Mouse (Mus musculus) liver, embryonic 15.5 days (tissue): Measurements from ENCODE around the gene Pip4k2a. TPM values are rescaled to one million over a fixed set of nuclear protein-coding genes. Genes with fewer than 3 reads are reported as not detected.
A peak's percentile ranks its signal among the peaks of the same experiment; 100 is the strongest.

Experiments used
- ATAC-seq: fragments of 200-750 bp; cut with Nextera tagmentation; 2 replicates; pipeline ENCODE4 v1.8.0; 2017; ENCODE audit warnings: moderate number of reproducible peaks, mild to moderate bottlenecking, moderate library complexity; ENCODE audit not compliant: insufficient read depth
- H3K27ac ChIP-seq: fragments of 300-500 bp; sonication (generic); replicated peaks from 2 replicates; pipeline ENCODE4 v1.5.1; 2015; ENCODE audit warnings: mild to moderate bottlenecking, inconsistent platforms
- H3K27me3 ChIP-seq: fragments of 300-500 bp; sonication (generic); 2 replicates; pipeline ENCODE4 v1.6.1; 2015; ENCODE audit warnings: mild to moderate bottlenecking, inconsistent platforms
- H3K36me3 ChIP-seq: fragments of 300-500 bp; sonication (generic); replicated peaks from 2 replicates; pipeline ENCODE4 v1.6.1; 2015; ENCODE audit warnings: moderate library complexity, mild to moderate bottlenecking, inconsistent platforms
- H3K4me1 ChIP-seq: fragments of 300-500 bp; sonication (generic); replicated peaks from 2 replicates; pipeline ENCODE4 v1.6.1; 2015; ENCODE audit warnings: inconsistent platforms
- H3K4me2 ChIP-seq: fragments of 300-500 bp; sonication (generic); 2 replicates; pipeline ENCODE4 v1.6.1; 2015; ENCODE audit warnings: moderate library complexity, mild to moderate bottlenecking, inconsistent platforms
- H3K4me3 ChIP-seq: fragments of 300-500 bp; sonication (generic); replicated peaks from 2 replicates; pipeline ENCODE4 v1.5.1; 2015; ENCODE audit warnings: mild to moderate bottlenecking, inconsistent platforms
- H3K9ac ChIP-seq: fragments of 300-500 bp; sonication (generic); 2 replicates; pipeline ENCODE4 v1.6.1; 2015; ENCODE audit warnings: moderate library complexity, mild to moderate bottlenecking, inconsistent platforms
- H3K9me3 ChIP-seq: fragments of 300-500 bp; sonication (generic); replicated peaks from 2 replicates; pipeline ENCODE4 v1.6.1; 2016; ENCODE audit warnings: inconsistent platforms
- WGBS: fragments of 180-500 bp; shearing (Covaris S2); methylation state at CpG from one replicate; pipeline ENCODE4 v1.1.7; 2015; ENCODE audit warnings: mixed read lengths; ENCODE audit not compliant: insufficient replicate concordance; 5-methylcytosine and 5-hydroxymethylcytosine counted together
- polyA plus RNA-seq: library from polyadenylated mRNA; unstranded; fragments of >200 nt; fragmentation: Nextera tagmentation; extraction: Ambion mirVana; gene quantifications from 2 replicates; pipeline ENCODE4 v1.2.1, GENCODE M21; 2015

Gene Pip4k2a
- polyA plus RNA-seq, 1 experiment from 2014 or later: 16.9 TPM

GRCm38 (mm10) chr2:18835266-18835908, 162.5 kb downstream of the Pip4k2a start:
- Histone ChIP-seq H3K27ac (no peak overlapping the region), H3K4me3 (no peak overlapping the region), H3K27me3 (no peaks in the 10 kb centered on the region), H3K4me2 (no peak overlapping the region), H3K36me3 (no peaks in the 10 kb centered on the region), H3K4me1 (no peaks in the 10 kb centered on the region), H3K9me3 (no peaks in the 10 kb centered on the region), H3K9ac (no peak overlapping the region)
- 62% methylated on average over 12 of the region's 12 CpGs for WGBS
- ATAC-seq: no peak

- Histone ChIP-seq H3K27ac (no peak overlapping the region), H3K27me3 (no peaks in the 10 kb centered on the region), H3K9me3 (no peaks in the 10 kb centered on the region), H3K4me2 (no peak overlapping the region), H3K9ac (no peak overlapping the region), H3K36me3 (no peaks in the 10 kb centered on the region), H3K4me3 (no peak overlapping the region), H3K4me1 (no peaks in the 10 kb centered on the region)
- no peak for ATAC-seq
- 60% methylated on average over 9 of the region's 9 CpGs for WGBS
Measured at GRCm38 (mm10) chr2:18833024-18833590, 164.8 kb downstream of the Pip4k2a start.

- WGBS: 47% methylated on average over 6 of the region's 6 CpGs
Measured at GRCm38 (mm10) chr2:18831031-18831774, 166.7 kb downstream of the Pip4k2a start.

GRCm38 (mm10) chr2:18822711-18823110, 175.2 kb downstream of the Pip4k2a start:
- H3K9ac ChIP-seq: no peak overlapping the region
- ATAC-seq: no peak
- H3K4me1 ChIP-seq: peaks cover 13% of the 10 kb centered on the region
- no peak overlapping the region for H3K27ac ChIP-seq
- H3K4me3 ChIP-seq: no peak overlapping the region
- H3K27me3 ChIP-seq: no peaks in the 10 kb centered on the region
- H3K4me2 ChIP-seq: no peak overlapping the region
- no peaks in the 10 kb centered on the region for H3K9me3 ChIP-seq
- WGBS: 52% methylated on average over 9 of the region's 9 CpGs
- H3K36me3 ChIP-seq: no peaks in the 10 kb centered on the region

More at GRCm38 (mm10) chr2:18831031-18831774, 166.7 kb downstream of the Pip4k2a start:
- H3K4me1 ChIP-seq: no peaks in the 10 kb centered on the region
- H3K9me3 ChIP-seq: no peaks in the 10 kb centered on the region
- no peak overlapping the region for H3K9ac ChIP-seq
- no peaks in the 10 kb centered on the region for H3K36me3 ChIP-seq
- H3K4me2 ChIP-seq: no peak overlapping the region
- no peak for ATAC-seq
- no peak overlapping the region for H3K27ac ChIP-seq
- no peak overlapping the region for H3K4me3 ChIP-seq
- H3K27me3 ChIP-seq: no peaks in the 10 kb centered on the region

- Histone ChIP-seq H3K9ac (peak overlapping the region; percentile 29; the same call in 1 of the 2 replicates), H3K27ac (0 out of 2 replicates have a peak overlapping the region, but pooled peaks have one; percentile 21), H3K9me3 (no peaks in the 10 kb centered on the region), H3K36me3 (no peaks in the 10 kb centered on the region), H3K27me3 (no peaks in the 10 kb centered on the region), H3K4me1 (peaks cover 13% of the 10 kb centered on the region), H3K4me3 (peak overlapping the region; percentile 53), H3K4me2 (peak overlapping the region; percentile 62)
- WGBS: 17% methylated on average over 18 of the region's 18 CpGs
- no peak for ATAC-seq
Measured at GRCm38 (mm10) chr2:18821451-18822379, 176.2 kb downstream of the Pip4k2a start.

GRCm38 (mm10) chr2:18819520-18819919, 178.4 kb downstream of the Pip4k2a start:
- Histone ChIP-seq H3K27ac (no peak overlapping the region), H3K4me1 (peaks cover 13% of the 10 kb centered on the region), H3K4me2 (no peak overlapping the region), H3K36me3 (no peaks in the 10 kb centered on the region), H3K9me3 (no peaks in the 10 kb centered on the region), H3K27me3 (no peaks in the 10 kb centered on the region), H3K4me3 (no peak overlapping the region), H3K9ac (no peak overlapping the region)
- 57% methylated on average over 7 of the region's 7 CpGs for WGBS
- no peak for ATAC-seq

- Histone ChIP-seq H3K27me3 (no peaks in the 10 kb centered on the region), H3K27ac (no peak overlapping the region), H3K4me1 (peaks cover 1% of the 10 kb centered on the region; the same call in 1 of the 2 replicates), H3K4me3 (no peak overlapping the region), H3K9me3 (no peaks in the 10 kb centered on the region), H3K9ac (no peak overlapping the region), H3K36me3 (no peaks in the 10 kb centered on the region), H3K4me2 (no peak overlapping the region)
- no peak for ATAC-seq
- 57% methylated on average over 2 of the region's 2 CpGs for WGBS
Measured at GRCm38 (mm10) chr2:18816036-18816435, 181.9 kb downstream of the Pip4k2a start.

GRCm38 (mm10) chr2:18815336-18815965, 182.5 kb downstream of the Pip4k2a start:
- Histone ChIP-seq H3K9ac (no peak overlapping the region), H3K4me2 (no peak overlapping the region), H3K36me3 (no peaks in the 10 kb centered on the region), H3K27me3 (no peaks in the 10 kb centered on the region), H3K9me3 (no peaks in the 10 kb centered on the region), H3K4me1 (no peaks in the 10 kb centered on the region), H3K27ac (no peak overlapping the region), H3K4me3 (no peak overlapping the region)
- ATAC-seq: no peak
- WGBS: 59% methylated on average over 6 of the region's 6 CpGs

- H3K4me2 ChIP-seq: no peak overlapping the region
- no peak for ATAC-seq
- no peak overlapping the region for H3K9ac ChIP-seq
- H3K36me3 ChIP-seq: no peaks in the 10 kb centered on the region
- H3K9me3 ChIP-seq: no peaks in the 10 kb centered on the region
- no peaks in the 10 kb centered on the region for H3K4me1 ChIP-seq
- H3K27ac ChIP-seq: no peak overlapping the region
- WGBS: 53% methylated on average over 5 of the region's 5 CpGs
- H3K4me3 ChIP-seq: no peak overlapping the region
- H3K27me3 ChIP-seq: no peaks in the 10 kb centered on the region
Measured at GRCm38 (mm10) chr2:18814447-18814804, 183.5 kb downstream of the Pip4k2a start.

GRCm38 (mm10) chr2:18813683-18814446, 184.1 kb downstream of the Pip4k2a start:
- Histone ChIP-seq H3K27me3 (no peaks in the 10 kb centered on the region), H3K4me3 (no peak overlapping the region), H3K27ac (no peak overlapping the region), H3K9ac (no peak overlapping the region), H3K9me3 (no peaks in the 10 kb centered on the region), H3K4me1 (no peaks in the 10 kb centered on the region), H3K4me2 (no peak overlapping the region), H3K36me3 (no peaks in the 10 kb centered on the region)
- 62% methylated on average over 11 of the region's 11 CpGs for WGBS
- ATAC-seq: no peak
